Mouse (Mus musculus) gastrocnemius, postnatal 25 days (tissue): ENCODE data around the gene Meaf6. TPM values are rescaled to one million over a fixed set of nuclear protein-coding genes. Genes with fewer than 3 reads are reported as not detected.
A peak's percentile ranks its signal among the peaks of the same experiment; 100 is the strongest.

Experiments
- DNase-seq: peaks from one replicate; pipeline ENCODE4 v3.0.0; 2022
- total RNA-seq, 2 experiments: library from RNA; stranded (reverse); gene quantifications; 1 replicate in 1 of 2; 2 replicates in 1 of 2; pipeline ENCODE4 v1.2.3; 2021

Gene Meaf6
- total RNA-seq, 2 experiments from 2014 or later: 10.7 to 12.9 TPM

GRCm38 (mm10) chr4:125144211-125144610 lies 59.3 kb downstream of the Meaf6 start:
- no peak for DNase-seq

GRCm38 (mm10) chr4:125144627-125145026 lies 59.7 kb downstream of the Meaf6 start:
- DNase-seq: no peak

GRCm38 (mm10) chr4:125145213-125145612 lies 60.3 kb downstream of the Meaf6 start:
- DNase-seq: peak; percentile 36

- no peak for DNase-seq
These were observed 63.0 kb downstream of the Meaf6 start for GRCm38 (mm10) chr4:125147970-125148369.

- DNase-seq: no peak
These were observed 64.5 kb downstream of the Meaf6 start for GRCm38 (mm10) chr4:125149460-125149859.

DNA sequence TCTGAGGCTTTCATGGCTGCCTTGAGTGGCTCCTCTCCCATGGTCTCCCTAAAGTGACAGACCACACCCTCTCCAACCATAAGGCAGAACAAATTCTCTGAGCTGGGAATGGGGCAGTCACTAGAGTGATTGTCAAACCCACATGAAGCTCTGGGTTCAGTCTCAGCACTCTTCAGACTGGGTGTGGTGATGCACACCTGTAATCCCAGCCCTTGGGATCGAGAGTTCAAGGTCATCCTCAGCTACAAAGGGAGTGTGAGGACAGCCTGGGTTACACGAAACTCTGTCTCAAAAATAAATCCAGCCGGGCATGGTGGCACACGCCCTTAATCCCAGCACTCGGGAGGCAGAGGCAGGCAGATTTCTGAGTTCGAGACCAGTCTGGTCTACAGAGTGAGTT lies 67.5 kb downstream of the Meaf6 start:
- no peak for DNase-seq

DNA sequence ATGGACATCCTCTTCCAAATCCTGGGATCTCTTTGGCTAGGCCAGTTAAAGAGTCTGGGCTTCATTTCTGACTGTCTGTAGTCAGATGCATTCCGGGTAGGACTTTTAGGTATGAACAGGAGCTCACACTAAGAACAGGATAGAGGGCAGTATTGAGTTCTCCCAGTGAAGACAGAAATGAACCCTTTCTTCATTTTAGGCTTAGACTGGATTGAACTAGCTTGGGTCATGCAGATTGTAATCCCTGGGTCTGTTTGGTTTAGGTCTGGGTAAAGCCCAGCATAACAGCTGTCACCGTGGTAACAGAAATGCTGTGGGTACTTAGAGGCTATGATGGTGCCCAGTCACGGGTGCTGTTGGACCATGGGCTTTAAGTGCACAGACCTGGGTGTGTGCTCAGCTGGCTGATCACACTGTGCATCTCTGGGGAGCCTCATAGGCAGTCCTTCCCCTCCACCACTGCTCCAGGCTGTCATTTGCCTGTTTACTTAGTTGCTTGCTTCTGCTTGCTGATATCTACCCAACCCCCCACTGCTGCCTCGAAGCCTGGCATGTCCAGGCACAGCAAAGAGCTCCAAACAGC lies 68.8 kb downstream of the Meaf6 start:
- DNase-seq: no peak

GRCm38 (mm10) chr4:125155646-125156045 lies 70.7 kb downstream of the Meaf6 start:
- DNase-seq: no peak

GRCm38 (mm10) chr4:125157322-125157721 lies 72.4 kb downstream of the Meaf6 start:
- DNase-seq: no peak

- DNase-seq: no peak
These were observed 73.1 kb downstream of the Meaf6 start for GRCm38 (mm10) chr4:125158081-125158480.

DNA sequence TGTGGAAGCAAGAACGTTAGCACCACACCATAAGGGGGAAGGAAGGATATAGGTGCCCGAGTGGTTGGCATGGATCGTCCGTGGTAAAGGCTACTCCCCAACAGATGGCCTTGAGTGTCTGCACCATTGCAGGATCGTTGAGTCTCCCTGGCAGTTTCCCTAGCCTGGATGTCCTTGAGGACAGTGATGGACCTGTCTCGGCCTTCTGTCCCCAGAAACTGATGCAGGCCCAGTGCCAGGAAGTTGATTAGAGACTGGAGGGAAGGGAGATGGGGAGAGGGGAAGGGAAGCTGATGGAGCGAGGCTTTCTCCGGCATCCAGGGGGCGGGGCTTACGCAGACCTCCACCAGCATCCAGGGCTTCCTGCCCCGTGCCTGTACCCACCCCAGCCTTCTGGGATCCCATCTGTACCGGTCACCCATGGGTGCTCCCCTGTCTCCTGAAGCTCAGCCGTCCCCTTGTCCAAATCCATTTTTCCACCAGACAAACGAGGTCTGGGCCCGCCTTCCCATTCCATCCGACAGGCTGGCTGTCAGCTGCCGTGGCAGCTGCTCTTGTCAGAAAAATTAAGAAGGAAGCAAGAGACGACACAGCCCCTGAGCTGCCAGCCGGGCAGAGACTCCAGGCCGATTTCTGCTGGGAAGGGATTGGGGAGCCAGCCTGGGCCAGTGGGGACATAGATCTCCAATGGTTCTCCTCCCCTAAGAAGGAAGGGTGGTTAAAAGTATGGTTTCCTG lies 73.8 kb downstream of the Meaf6 start:
- DNase-seq: no peak

GRCm38 (mm10) chr4:125160320-125160950 lies 75.5 kb downstream of the Meaf6 start:
- peak; percentile 65 for DNase-seq

DNA sequence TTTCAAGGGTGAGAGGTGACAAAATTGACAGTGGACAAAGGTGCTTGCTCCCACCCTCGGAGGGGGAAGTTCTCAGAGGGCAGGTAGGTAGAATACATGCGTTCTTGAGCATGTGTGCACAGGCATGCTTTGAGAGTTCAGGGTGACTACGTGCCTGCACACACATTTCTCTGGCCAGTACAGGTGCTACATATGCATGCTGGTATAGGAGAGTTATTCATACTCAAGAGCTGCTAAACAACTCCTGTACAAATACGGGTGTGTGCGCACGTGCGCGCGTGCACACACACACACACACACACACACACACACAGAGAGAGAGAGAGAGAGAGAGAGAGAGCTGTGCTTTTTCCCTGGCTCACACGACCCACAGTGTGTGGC lies 76.0 kb downstream of the Meaf6 start:
- DNase-seq: no peak

GRCm38 (mm10) chr4:125161392-125161791 lies 76.5 kb downstream of the Meaf6 start:
- DNase-seq: no peak

DNA sequence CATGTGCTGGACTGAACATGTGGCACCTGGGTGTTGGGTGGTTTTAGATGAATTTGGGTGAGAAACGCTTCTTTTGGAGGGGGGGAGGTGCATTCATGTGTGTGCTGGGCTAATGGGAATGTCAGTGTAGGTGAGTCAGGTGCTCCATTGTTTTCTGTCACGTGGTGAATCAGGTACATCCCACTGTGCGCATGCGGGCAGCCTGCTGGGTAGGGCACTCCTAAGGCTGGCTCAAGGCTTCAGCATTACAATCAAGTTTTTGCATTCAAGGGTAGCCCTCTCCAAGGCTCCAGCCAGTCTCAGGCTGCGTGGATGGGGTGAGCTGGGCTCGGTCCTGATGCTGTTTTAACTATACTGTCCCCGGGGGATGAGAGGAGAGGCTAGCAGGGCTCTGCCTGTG lies 77.8 kb downstream of the Meaf6 start:
- no peak for DNase-seq

Other genes with a start within 250 kb of the Meaf6 start
- 10 to 100 TPM in 1 of 2 experiments, 1 to 10 TPM in 1; 6.4 to 10.9 TPM for gene Yrdc, start 234.5 kb upstream of the Meaf6 start, total RNA-seq
- 10 to 100 TPM; 17.1 to 21.0 TPM for gene 1110065P20Rik, start 233.9 kb upstream of the Meaf6 start, total RNA-seq
- under 1 TPM; 0.18 to 0.35 TPM for gene Maneal, start 223.0 kb upstream of the Meaf6 start, total RNA-seq
- gene Epha10, start 204.2 kb upstream of the Meaf6 start, total RNA-seq: not detected
- gene 9930104L06Rik, start 148.1 kb upstream of the Meaf6 start, total RNA-seq: 1 to 10 TPM; 6.7 to 6.8 TPM
- under 1 TPM; 0.61 to 0.99 TPM for gene Cdca8, start 145.8 kb upstream of the Meaf6 start, total RNA-seq
- gene Rspo1, start 98.7 kb upstream of the Meaf6 start, total RNA-seq: under 1 TPM; 0.41 to 0.72 TPM
- gene Gnl2, start 68.5 kb upstream of the Meaf6 start, total RNA-seq: 10 to 100 TPM; 25.0 to 25.7 TPM
- gene Dnali1, start 19.4 kb upstream of the Meaf6 start, total RNA-seq: not detected
- gene Snip1, start 18.5 kb upstream of the Meaf6 start, total RNA-seq: 1 to 10 TPM; 4.6 to 4.7 TPM
- 1 to 10 TPM; 2.3 to 2.9 TPM for gene Zc3h12a, start 42.7 kb downstream of the Meaf6 start, total RNA-seq